Mouse (Mus musculus): ENCODE data around the gene Eif4e2.

The Eif4e2 gene

DNA sequence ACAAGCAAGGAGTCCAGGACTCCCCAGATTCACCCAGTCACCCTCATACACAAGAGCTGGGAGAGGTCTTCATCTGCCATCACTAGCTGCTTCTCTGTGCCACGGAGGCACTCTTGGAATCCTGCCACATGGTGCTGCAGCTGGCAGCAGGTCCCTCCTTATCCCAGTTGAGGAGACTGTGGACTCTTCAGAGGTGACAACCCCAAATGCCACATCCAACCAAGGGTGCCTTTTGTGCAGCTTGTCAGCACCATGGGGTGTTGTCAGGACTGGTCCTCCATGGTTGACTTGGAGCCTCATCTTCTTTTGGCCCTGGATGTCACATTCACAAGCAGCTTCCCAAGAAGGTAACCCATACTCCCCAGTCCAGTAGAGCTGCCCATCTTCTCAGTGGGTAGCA is 11.9 kb upstream of the Eif4e2 start:
- DNase-seq (ENCODE audit: low read depth, low spot score): no peak

DNA sequence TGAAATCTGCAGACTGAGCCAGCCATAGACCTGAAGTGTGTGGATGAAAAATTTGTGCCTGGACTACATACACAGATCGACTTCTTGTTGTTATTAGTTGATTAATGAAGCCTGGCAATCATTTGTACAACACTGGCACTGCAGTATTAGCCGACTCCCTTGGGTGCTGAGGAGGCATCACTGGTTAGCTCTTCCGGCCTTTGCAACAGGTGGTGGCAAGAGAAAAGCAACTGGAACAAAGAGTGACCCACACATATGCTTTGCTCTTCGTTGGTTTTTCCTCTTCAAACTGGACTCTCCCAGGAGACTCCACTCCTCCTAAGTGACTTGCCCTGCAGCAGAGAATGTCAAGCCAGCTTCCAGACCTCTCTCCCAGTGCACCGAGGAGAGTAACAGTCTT is 9.9 kb upstream of the Eif4e2 start:
- no peak for DNase-seq (ENCODE audit: low read depth, low spot score)

DNA sequence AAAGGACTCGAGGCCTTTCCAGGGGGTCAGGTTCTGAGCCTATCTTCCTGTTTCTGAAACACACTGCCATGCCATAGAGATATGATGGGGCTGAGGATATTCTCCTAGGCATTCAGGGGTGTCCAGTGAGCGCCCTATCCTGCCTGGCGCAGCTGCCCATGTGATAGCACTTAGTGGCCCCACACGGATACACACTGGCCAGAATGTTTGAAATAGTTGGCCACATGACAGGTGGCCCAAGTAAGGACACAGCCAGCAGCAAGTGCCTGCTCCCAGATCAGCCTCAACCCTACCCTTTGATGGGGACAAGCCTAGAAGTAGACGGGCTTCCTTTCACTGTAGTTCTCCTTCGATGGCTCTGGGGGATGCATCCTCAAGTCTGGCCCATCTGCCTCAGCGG is 9.2 kb upstream of the Eif4e2 start, which contains the start of gene Chrng:
Gene Chrng (plus strand): TSS at position 193 of the 400 bp plus-strand sequence.
- DNase-seq (ENCODE audit: low read depth, low spot score): no peak

DNA sequence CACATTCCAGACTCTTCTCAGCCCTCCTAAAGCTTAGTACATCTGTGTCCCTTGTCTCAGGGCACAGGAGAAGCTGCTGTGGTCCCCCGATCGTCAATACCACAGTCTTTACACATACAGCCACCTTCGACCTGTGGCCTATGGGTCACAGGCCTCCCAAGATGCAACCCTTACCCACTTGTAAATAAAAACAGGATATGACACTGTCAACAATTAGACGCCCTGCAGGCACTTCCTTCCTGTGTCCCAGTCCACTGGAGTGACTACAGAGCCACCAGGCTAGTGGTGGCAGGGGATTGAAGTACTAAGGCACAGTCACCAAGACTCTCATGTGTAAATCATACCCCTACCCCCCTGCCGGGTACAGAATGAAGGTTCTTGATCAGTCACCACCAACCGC is 8.7 kb upstream of the Eif4e2 start:
- no peak for DNase-seq (ENCODE audit: low read depth, low spot score)

DNA sequence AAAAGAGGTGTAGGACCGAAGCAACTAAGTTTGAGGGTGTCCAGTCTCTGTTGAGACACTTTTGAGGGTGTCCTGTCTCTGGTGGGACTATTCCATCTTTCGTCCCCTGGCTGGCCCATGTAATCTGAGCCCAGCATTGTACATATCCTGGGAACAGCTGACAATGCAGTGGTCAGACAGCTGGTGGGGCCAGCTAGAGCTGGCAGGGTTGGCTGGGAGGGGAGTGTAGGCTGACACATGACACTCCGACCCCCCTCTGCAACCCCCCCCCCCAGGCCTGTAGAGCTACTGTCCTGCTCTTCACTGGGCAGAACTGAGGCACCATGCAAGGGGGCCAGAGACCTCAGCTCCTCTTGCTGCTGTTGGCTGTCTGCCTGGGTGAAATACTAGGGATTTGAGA is 8.2 kb upstream of the Eif4e2 start:
- no peak for DNase-seq (ENCODE audit: low read depth, low spot score)

DNA sequence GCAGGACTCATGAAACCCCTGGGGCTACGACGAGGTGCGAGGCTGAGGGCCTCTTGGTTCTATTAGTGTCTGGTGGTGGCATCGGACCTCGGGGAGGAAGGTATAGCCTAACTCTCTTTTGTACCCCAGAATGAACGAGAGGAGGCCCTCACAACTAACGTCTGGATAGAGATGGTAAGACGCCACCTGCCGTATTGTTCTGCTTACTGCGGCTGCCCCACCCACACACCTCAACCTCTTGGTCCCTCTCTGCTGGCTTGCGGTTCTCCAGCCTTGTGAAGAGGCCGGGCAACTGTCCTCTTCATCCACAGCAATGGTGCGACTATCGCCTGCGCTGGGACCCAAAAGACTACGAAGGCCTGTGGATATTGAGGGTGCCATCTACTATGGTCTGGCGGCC is 7.4 kb upstream of the Eif4e2 start:
- no peak for DNase-seq (ENCODE audit: low read depth, low spot score)

DNA sequence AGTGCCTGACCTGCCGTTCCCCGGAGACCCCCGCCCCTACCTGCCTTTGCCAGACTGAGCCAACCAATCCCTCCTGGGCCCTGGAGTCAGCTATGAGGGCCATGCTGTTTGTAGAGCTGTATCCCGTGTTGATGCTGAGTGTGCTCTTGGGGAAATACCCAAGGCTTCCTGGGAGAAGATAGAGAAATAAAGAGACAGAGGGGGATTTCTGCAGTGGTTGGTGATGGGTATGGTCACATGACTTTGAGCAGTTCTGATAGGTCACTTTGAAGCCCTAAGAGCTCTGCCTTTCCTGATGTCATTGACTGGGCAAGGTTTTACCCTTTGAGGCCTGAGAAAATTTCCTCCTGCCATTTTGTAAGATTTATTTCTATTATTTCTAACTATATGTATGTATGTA is 2.3 kb upstream of the Eif4e2 start:
- DNase-seq (ENCODE audit: low read depth, low spot score): no peak

DNA sequence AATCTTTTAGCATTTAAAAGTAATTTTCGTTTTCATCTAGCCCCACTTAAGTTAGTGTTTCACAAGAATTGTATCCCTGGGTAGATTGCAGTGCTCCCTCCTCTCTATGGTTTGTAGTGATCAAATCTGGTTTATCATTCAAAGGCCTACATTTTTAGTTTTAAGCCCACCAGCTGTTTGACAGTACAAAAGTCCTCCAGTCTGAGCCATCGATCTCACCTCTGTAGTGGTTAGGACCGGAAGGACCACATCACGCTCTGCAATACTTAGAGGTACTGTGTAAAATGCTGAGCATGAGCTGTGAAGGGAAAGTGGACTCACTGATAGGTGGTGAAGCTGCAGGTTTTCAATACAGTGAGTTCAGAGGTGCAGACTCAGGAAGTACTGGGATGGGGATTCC is 1.0 kb downstream of the Eif4e2 start:
- no peak for DNase-seq (ENCODE audit: low read depth, low spot score)

DNA sequence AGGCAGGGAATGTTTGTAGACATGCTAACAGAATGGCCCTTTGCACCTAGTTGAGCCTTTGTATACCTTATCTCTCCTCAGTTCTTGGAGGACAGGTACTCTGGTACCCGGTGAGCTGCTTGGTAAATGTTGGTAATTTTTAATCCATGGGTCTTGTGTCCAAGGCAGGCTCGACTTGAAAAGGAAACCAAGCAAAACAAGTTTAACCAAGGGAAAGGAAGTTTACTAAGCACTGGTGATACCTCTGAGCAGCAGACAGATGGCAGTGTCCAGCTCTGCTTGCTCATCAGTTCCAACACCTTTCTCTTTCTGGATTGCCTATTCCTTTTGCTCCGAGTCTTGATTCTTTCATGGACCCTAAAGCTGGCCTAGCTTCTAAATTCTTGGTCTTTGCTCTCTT is 4.2 kb downstream of the Eif4e2 start:
- no peak for DNase-seq (ENCODE audit: low read depth, low spot score)

DNA sequence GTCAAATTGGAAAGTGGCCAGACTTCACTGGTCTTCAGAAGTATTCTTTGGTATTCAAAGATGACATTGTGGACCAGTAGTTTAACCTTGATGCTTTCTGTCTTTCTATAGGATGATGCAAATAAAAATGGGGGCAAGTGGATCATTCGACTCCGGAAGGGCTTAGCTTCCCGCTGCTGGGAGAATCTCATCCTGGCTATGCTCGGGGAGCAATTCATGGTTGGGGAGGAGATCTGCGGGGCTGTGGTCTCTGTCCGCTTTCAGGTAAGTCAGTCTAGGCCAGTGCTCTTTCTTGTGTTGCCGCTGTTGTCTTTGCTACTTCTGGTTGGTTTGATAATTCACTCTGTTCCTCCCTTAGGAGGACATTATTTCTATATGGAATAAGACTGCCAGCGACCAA is 12.0 kb downstream of the Eif4e2 start:
- DNase-seq (ENCODE audit: low read depth, low spot score): no peak

DNA sequence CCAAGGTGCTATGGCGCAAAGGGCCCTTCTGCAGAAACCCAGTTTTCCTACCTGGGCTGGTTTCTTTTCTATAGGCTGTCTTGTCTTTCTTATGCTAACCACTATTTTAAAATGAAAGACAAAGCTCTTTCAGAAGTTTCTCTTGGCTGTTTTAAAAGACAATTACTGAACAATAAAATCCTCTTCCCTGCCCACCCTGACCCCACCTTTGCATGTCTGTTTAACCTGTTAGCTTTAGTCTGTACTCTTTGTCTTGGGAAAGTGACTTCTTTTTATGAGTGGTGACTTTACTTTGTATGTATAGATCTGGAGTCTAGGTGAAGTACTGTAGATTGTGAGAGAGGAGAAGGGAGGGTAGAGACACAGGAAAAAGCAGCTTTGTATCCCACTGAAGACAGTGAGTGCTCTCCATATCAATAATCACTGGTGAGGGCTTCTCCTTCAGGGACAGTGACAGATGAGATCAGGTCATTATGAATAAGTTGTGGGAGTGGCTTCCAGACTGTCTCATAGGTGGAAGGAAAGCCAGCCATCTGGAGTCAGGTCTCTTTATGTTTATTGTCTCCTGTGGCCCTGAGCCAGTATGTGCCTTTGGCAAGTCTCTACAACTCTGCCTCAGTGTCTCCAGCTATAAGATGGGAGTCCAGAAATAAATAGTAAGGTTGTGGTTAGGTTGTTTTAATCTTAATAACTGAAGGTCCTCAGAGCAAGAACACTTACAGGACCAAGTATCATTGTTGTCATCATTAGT is 12.9 kb downstream of the Eif4e2 start:
- DNase-seq (ENCODE audit: low read depth, low spot score): no peak

DNA sequence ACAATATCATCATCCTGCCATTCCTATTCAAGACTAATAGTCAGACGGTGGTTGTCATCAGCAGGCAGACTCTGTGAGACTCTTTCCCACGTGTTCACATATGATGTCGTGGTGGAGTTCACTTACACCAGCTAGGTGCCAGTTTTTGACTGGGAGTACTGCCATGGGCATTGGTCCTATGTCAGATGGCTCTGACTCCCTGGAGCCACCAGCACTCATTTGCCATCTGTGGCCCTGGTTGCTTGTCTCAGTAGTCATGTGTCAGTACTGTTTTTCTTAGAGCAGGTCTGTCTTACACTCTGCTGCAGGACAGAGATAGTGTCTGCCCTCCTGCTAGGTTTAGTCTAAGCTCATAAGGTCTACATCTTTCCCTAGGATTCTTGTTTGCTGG is 13.4 kb downstream of the Eif4e2 start:
- DNase-seq (ENCODE audit: low read depth, low spot score): no peak

DNA sequence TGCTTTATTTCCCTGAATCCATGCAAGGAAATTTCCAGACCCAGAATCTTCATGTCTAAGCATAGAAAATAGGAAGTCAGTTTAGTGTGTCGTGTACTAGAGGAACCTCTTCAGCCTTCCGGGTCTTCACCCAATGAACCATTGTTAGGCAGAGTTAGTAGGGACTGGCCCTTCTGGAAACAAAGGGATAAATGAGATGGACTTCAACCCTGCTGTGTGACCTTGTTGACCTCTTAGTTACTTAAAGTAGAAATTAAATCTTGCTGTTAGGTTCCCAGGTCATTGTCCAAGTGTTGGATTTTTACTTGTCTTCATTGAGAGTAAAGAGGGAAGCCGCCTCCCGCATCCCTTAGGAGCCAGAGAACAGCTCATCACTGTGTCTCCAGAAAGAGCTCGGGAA is 16.9 kb downstream of the Eif4e2 start:
- no peak for DNase-seq (ENCODE audit: low read depth, low spot score)

DNA sequence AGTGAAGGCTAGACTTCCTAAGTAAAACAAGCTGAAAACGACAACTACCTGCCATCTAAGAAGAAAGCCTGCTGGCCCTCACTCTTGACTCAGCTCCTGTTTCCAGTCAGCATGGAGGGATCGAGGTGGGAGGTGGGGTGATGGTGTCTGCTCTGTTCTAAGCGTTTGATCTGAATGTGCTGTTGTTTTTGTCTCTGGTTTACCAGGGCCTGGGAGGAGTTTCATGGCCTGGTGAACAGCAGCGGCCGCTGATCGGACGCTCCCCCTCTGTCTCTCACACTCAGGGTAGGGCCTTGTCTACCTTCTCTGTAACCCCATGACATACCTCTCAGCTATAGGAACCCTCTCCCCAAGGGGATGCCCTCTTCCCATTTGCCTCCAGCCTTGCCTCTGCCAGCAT is 18.5 kb downstream of the Eif4e2 start:
- no peak for DNase-seq (ENCODE audit: low read depth, low spot score)

DNA sequence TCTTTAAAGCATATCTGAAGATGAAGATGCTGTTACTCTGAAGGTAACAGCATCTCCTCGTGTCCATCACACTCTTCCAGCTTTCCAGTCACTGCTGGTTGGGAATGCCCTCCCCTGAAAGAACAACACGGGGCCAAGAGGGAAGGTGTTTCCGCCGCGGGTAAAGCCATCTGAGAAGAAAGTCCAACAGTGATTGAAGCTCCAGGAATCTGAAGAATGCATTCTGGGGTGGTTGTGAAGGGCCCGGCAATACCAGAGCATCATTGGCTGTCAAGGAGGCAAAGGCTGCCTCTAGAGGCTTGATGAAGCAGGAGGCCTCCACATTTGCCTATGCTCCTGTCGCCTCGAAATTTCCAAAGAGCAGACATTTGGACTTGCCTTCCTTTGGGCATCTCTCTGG is 25.3 kb downstream of the Eif4e2 start:
- DNase-seq (ENCODE audit: low read depth, low spot score): no peak

DNA sequence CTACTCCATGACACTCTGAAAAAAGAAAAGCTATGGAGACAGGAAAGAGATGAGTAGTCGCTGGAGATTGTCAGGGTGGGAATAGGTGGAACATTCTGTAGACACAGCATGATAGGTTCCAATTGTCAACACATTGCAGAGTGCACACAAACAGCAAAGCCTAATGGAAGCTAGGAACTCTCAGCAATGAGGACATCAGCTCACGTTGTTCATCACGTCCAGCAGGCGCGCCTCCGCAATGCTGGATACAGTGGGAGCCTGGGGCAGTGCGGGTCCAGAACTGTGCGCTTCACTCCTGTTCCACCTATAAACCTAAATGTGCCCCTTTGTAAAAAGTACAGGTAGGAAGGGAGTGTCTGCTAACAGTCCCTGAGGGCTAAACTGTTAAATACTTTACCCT is 29.3 kb downstream of the Eif4e2 start:
- DNase-seq (ENCODE audit: low read depth, low spot score): no peak

DNA sequence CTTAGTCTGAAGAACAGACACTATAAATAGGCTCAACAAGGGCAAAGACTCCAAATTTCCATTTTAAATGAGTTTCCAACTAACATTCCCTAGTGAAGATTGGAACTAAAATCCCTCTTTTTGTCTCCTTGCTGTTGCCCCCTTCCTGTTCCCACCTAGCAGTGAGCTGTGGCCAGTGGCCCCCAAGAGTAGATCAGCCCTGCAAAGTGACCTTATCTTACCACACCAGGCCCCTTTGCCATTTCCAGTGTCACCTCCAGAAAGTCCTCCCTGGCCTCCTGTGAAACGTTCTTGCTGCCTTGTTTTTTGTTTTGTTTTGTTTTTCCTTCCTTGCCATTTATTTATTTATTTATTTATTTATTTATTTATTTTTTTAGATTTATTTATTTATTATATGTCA is 31.7 kb downstream of the Eif4e2 start:
- no peak for DNase-seq (ENCODE audit: low read depth, low spot score)

DNA sequence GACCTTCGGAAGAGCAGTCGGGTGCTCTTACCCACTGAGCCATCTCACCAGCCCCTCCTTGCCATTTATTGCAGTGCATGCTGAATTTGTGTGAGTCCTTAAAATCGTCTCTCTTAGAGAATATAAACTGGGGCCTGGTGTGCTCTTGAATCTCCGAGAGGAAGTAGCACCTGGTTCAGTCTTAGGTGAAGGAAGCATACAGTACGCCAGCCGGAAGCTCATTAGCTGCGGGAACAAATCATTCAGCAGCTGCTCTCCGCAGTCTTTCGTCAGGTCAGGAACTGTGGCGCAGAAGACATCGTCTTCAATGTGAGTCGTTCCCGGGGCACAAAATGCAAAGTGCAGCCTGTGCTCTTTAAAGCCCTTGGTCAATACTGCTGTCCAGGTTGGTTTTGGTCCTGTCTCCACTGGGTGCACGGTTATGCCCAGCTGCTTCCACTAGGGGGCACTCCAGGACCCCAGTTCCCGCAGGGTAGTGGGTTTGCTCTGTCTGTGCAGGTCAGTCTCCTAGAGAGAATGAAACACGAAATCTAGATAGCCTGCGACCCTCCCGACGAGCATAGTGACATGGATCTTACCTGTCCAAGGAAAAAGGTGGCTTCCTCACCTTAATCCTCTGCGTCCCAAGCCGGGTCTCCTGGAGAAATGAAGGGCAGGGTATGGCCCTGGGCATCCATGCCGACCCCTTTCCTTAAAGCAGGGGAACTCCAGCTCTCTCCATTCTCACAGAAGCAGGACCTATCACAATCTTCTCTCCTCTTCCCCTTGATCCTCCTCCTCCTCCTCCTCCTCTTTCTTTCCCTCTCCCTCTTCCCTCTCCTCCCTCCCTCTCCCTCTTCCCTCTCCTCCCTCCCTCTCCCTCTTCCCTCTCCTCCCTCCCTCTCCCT is 32.5 kb downstream of the Eif4e2 start:
- DNase-seq (ENCODE audit: low read depth, low spot score): no peak

DNA sequence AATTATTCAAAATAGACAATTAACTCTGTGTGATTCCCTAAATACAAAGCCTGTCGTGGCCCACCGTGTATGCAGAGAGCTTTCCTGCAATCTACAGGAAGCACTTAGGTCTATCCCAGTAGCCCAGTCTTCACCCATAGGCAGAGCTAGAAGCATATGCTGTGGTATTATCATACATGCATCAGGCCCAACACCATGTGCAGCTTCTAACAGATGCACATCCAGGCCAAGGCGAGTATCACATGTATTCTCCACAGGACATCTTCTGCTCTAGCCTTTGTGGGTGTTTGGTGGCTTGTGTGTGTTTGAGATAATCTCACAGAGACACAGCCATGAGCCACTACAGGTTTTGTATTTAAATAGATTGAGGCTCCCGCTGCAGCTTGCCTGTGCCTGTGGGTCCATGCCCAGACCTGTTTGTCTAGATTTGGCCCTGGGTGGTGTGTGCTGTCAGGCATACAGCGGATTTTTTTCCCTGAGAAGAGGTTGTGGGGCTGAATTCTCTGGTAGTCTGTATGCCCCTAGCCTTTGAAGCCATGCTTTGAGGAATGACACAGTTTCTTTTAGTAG is 38.4 kb downstream of the Eif4e2 start:
- no peak for DNase-seq (ENCODE audit: low read depth, low spot score)

DNA sequence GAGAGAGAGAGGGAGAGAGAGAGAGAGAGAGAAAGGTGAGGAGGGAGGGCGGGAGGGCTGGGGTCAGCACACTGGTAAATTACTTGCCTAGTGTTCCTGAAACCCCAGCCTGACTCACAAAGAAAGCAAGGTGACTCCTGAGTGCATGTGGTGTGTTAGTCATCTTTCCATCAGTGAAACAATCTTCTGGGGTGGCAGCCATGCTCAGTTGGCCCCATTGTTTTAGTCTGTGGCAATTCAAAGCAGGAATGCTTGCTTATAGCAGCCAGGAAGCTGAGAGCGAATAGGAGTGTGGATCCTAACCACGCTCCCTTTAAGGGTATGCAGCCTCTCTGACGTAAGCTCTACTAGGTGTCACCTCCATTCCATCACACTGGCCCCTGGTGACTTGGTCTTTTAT is 41.5 kb downstream of the Eif4e2 start:
- DNase-seq (ENCODE audit: low read depth, low spot score): no peak

DNA sequence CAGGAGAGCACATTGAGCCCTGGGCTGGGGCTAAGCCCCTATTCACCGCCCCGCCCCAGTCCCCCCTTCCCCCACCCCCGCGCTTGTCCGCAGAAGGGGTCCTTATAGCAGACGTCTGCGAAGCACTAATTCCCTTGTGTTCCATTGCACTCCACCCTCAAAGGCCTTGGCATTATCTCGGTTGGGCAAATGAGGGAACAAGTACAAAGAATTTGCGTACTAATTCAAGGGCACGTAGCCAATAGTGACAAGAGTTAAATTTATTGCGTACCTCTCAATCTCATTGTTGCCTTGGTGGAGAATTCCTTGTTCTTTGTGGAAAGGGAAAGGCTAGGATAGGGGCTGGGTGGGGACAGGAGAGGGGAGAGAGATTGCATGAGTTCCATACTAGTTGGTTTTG is 44.0 kb downstream of the Eif4e2 start:
- DNase-seq (ENCODE audit: low read depth, low spot score): no peak

DNA sequence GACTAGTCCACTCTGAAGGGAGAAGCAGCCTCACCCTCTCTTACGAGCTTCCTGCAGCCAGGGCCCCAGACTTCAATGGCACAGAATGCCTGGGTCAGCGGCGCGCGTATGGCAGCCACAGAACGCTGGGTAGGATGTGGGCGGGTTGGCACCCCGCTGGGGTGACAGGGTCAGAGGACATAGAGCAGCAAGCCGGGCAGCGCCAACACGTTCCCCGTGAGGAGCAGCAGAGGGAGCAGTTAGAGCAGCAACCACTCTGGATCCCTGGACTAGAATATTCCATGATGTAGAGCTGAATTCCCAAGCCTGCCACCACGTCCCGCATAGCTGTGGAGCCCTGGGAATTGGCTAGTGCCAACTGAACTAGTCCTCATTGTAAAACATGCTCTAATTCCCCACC is 44.8 kb downstream of the Eif4e2 start:
- DNase-seq (ENCODE audit: low read depth, low spot score): no peak

DNA sequence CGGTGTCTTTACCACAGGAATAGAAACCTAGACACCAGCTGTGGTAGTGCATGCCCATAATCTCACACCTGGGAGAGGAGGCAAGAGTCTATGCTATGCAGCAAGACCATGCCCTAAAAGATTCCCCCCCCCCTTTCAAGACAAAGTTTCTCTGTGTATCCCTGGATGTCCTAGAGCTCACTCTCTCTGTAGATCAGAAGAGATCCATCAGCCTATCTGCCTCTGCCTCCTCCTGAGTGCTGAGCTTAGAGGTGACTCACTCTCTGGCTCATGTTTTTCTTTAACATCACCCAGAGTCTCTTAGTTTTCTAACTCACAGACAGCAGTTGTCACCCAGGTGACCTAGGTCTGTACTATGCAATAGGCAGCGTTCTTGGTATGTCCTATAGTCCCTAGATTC is 45.6 kb downstream of the Eif4e2 start:
- no peak for DNase-seq (ENCODE audit: low read depth, low spot score)
